Mouse (Mus musculus) activated CD4-positive, CD25-positive, alpha-beta regulatory T cell, adult 4 months (primary cell): ENCODE results near the gene AC192777.2. TPM values are rescaled to one million over a fixed set of nuclear protein-coding genes. Genes with fewer than 3 reads are reported as not detected.
"Not testable (repeated sequence)": the region's sequence is repeated elsewhere in the genome, so short reads cannot be mapped to it uniquely, and the experiment has no call there.

ENCODE experiments used
- ATAC-seq: one replicate; pipeline ENCODE4 v1.8.0; 2017
- polyA plus RNA-seq, 2 experiments: library from polyadenylated mRNA; unstranded; fragments of 100-300 nt; shearing (Covaris generic); gene quantifications; one replicate each; pipeline ENCODE4 v1.2.1; 2017

AC192777.2 gene
- not detected for polyA plus RNA-seq

DNA sequence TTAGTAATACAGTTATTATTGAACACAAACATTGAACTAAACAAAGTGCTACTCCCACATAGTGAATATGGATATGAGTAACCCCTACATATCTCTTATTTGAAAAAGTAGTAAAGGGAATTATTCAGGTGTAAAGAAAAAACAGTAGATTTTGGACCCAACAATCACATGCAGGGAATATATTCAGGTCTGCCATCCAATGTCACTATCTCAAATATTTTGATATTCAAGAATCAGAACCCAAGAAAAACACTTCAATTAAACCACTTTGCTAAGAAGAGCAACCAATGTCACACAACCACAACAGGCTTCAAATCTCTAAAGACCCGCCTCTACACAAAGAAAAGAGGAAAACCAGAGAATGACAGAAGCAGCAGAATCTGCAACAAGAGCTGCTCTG is at the start of gene AC192777.2:
AC192777.2 (plus strand) TSS at position 301 of the 400 bp plus-strand sequence.
- ATAC-seq, result not testable (repeated sequence)

- not testable (repeated sequence) for ATAC-seq
Measured at GRCm38 (mm10) chr17:40116172-40116571, 20.9 kb downstream of the AC192777.2 start.

- not testable (repeated sequence) for ATAC-seq
Measured at GRCm38 (mm10) chr17:40116877-40117276, 21.6 kb downstream of the AC192777.2 start.

Other genes starting within 250 kb of the AC192777.2 start
- gene Esp38, start 144.9 kb upstream of the AC192777.2 start, polyA plus RNA-seq, result not detected
- under 1 TPM in 1 of 2 experiments, not detected in 1; 0.20 TPM for gene Pgk2, start 113.2 kb downstream of the AC192777.2 start, polyA plus RNA-seq
- not detected for gene Crisp3, start 146.8 kb downstream of the AC192777.2 start, polyA plus RNA-seq
- not detected for gene Crisp1, start 223.8 kb downstream of the AC192777.2 start, polyA plus RNA-seq